Mouse (Mus musculus) spleen, adult 2 months (tissue): ENCODE results near the gene Hist1h2bh. TPM values are rescaled to one million over a fixed set of nuclear protein-coding genes. Genes with fewer than 3 reads are reported as not detected.
"Not testable (repeated sequence)": the region's sequence is repeated elsewhere in the genome, so short reads cannot be mapped to it uniquely, and the experiment has no call there.

Experiments used
- DNase-seq, 2 experiments: peaks; one replicate each; pipeline versions ENCODE4 v3.0.0 to v3.0.0-alpha.2; 2012 to 2021; ENCODE audit warnings: low spot score in 2 of 2, low read depth in 1 of 2
- H3K27ac ChIP-seq: fragments of 200-500 bp; 2 replicates; pipeline ENCODE4 v1.5.1; 2012; ENCODE audit warnings: low read length, inconsistent platforms; ENCODE audit not compliant: insufficient read depth
- H3K27me3 ChIP-seq: fragments of 200-500 bp; 2 replicates; pipeline ENCODE4 v1.6.1; 2012; ENCODE audit warnings: mild to moderate bottlenecking, moderate library complexity, low read length, inconsistent platforms; ENCODE audit not compliant: control insufficient read depth, insufficient read depth
- H3K36me3 ChIP-seq: fragments of 200-500 bp; 2 replicates; pipeline ENCODE4 v1.6.1; 2012; ENCODE audit warnings: mild to moderate bottlenecking, low read length, inconsistent platforms; ENCODE audit not compliant: control insufficient read depth, insufficient read depth
- H3K4me1 ChIP-seq: fragments of 200-500 bp; 2 replicates; pipeline ENCODE4 v1.6.1; 2011; ENCODE audit warnings: inconsistent platforms; ENCODE audit not compliant: control insufficient read depth, insufficient read depth, insufficient read length
- H3K4me3 ChIP-seq: fragments of 200-500 bp; 2 replicates; pipeline ENCODE4 v1.5.1; 2011; ENCODE audit warnings: mild to moderate bottlenecking, inconsistent platforms; ENCODE audit not compliant: insufficient read depth, insufficient read length; ENCODE audit errors: extremely low read depth
- CTCF ChIP-seq: fragments of 200-500 bp; IDR thresholded peaks from 2 replicates; pipeline ENCODE4 v1.5.1; 2011; ENCODE audit warnings: mild to moderate bottlenecking, inconsistent platforms; ENCODE audit not compliant: insufficient read depth, insufficient read length, insufficient replicate concordance; ENCODE audit errors: extremely low read depth
- POLR2A ChIP-seq: fragments of 200-500 bp; IDR thresholded peaks from 2 replicates; pipeline ENCODE4 v1.6.1; 2011; ENCODE audit warnings: low read depth, low read length, inconsistent platforms
- WGBS: fragments of 180-500 bp; shearing (Covaris S2); methylation state at CpG from one replicate; pipeline ENCODE4 v1.1.7; 2018; 5-methylcytosine and 5-hydroxymethylcytosine counted together
- polyA plus RNA-seq: library from polyadenylated mRNA; depleted of rRNA; stranded (reverse); fragments of >200 nt; gene quantifications from 2 replicates; pipeline ENCODE4 v1.2.3, GENCODE M21; 2012

Hist1h2bh gene
- polyA plus RNA-seq, 1 experiment, result 4.9 TPM

DNA sequence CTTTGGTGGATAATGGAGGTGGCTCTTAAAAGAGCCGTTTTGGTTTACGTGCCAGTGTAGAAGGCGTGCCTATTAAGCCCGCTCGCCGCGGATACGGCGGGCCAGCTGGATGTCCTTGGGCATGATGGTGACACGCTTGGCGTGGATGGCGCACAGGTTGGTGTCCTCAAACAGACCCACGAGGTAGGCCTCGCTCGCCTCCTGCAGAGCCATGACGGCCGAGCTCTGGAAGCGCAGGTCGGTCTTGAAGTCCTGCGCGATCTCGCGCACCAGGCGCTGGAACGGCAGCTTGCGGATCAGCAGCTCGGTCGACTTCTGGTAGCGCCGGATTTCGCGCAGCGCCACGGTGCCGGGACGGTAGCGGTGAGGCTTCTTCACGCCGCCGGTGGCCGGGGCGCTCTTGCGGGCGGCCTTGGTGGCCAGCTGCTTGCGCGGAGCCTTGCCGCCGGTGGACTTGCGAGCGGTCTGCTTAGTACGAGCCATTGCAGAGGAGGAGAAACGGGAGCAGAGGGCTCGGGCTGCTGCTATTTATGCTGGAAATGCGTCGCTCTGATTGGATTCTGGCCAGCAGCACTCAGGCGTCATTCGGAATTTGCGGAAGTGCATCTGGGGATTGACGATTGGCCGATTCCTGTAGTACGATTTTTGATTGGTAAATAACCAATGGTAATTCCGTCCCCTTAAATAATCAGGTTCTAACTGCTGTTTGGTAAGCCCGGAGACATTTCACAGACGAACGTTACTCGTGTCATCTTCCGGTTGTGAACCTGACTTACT is 18.9 kb upstream of the Hist1h2bh start, which contains the start of gene Hist1h3e:
Gene Hist1h3e (minus strand): TSS at position 487 of the 777 bp plus-strand sequence.
- peak within 1 kb of the TSS; percentile 88 for H3K27ac ChIP-seq
- H3K27me3 ChIP-seq, H3K36me3 ChIP-seq, H3K4me1 ChIP-seq: not testable (repeated sequence)
- peak; percentile 94 for TF ChIP-seq POLR2A
- WGBS, result under 1% methylated on average over 47 of the region's 67 CpGs
- peak; percentile 89 to 98 for DNase-seq
- H3K4me3 ChIP-seq, result peak within 1 kb of the TSS; percentile 54

DNA sequence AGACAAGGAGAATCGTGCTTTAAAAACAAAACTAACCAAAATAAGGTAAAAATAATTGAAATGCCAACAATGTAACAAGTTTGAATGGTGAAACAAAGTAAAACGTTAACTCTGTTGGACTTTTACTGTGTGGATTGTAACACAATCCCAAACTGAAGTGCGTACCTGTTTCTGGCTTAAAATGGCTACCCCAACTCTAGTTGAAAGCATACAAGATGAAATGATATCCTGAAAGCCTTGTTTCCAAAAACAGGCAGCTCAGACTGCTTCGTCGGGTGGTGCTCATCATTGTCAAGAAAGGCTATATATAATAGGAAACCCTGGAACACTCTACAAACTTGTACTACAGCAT is 18.3 kb upstream of the Hist1h2bh start:
- peak overlapping the region; percentile 54 for H3K4me3 ChIP-seq
- 0% methylated on average over 2 of the region's 5 CpGs for WGBS
- H3K36me3 ChIP-seq, H3K27me3 ChIP-seq, H3K4me1 ChIP-seq, DNase-seq: not testable (repeated sequence)
- peak overlapping the region; percentile 88; the same call in 1 of the 2 replicates for H3K27ac ChIP-seq

DNA sequence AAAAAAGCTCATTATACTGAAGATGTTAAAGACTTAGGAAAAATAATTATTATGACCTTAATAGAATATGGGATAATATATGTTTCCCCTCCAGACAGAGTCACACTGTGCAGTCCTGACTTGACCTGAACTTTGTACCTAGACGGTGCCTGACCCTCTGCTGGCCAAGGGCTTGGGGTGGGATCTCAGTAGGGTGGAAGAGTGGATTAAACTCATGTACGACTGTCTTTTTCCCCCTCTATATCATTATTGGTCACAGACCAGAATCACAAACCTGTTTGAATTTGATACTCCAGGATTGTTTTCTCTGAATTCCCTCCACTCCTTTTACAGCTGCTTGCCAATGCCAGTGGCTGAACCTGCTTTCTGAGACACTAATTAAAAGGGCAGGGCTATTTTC is 17.5 kb upstream of the Hist1h2bh start:
- not testable (repeated sequence) for H3K4me3 ChIP-seq
- 49% methylated on average over 2 of the region's 2 CpGs for WGBS

DNA sequence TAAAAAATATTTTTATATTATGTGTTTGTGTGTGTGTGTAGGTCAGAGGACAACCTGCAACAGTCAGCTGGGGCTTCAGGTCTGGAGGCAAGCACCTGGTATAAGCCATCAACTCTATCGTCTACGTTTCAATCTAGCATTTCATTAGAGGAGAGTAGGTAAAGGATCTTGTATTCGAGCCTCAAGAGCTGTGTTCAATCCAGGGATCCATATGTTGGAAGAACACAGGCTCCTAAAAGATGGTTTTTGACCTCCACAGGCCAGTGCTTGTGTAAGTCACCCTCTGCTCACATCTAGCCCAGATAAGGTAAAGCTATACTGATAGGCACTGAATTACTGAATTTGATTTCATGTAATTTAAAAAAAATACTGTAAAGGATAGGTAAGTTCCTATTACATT is 13.7 kb upstream of the Hist1h2bh start:
- Histone ChIP-seq H3K27ac (no peak overlapping the region), H3K27me3 (no peaks in the 10 kb centered on the region), H3K4me3 (no peak overlapping the region), H3K36me3 (no peaks in the 10 kb centered on the region), H3K4me1 (no peaks in the 10 kb centered on the region; the same call in none of the 2 replicates)
- 76% methylated on average over 3 of the region's 3 CpGs for WGBS
- no peak for TF ChIP-seq CTCF
- DNase-seq, result no peak

More for the DNA sequence above, 17.5 kb upstream of the Hist1h2bh start:
- not testable (repeated sequence) for H3K4me1 ChIP-seq, H3K27me3 ChIP-seq, H3K36me3 ChIP-seq, DNase-seq, H3K27ac ChIP-seq

DNA sequence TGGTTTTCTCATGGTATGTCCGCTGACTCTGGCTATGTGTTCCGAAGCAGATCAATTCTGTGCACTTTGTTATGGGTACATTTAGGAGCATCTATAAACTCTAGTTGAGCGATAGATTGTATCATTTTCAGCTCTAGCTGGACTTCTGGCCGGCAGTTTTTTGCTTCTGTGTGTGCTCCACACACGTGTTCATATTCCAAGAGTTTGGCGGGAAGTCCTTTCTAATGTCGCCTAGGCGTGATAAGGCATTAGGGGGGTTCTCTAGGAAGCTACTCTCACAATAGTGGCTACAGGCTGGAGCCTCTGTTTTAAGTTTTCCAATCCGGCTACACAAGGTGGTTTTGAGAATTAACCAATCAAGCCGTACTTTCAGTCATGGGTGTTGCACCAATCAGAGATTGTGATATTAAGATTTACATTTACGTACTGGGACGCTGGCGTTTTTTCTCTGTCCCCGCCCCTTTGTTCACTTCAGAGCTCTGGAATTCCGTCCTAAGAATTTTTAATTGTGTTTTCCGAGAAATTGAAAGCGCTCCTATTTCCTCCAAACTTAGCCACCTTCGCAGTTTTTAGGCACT is 12.7 kb upstream of the Hist1h2bh start:
- DNase-seq, result peak; percentile 51 to 79
- Histone ChIP-seq H3K36me3 (no peaks in the 10 kb centered on the region), H3K27me3 (no peaks in the 10 kb centered on the region), H3K4me3 (peak overlapping the region; percentile 62), H3K4me1 (no peaks in the 10 kb centered on the region; the same call in none of the 2 replicates), H3K27ac (peak overlapping the region; percentile 95)
- TF ChIP-seq POLR2A (peak; percentile 50), CTCF (no peak)
- under 1% methylated on average over 18 of the region's 18 CpGs for WGBS

DNA sequence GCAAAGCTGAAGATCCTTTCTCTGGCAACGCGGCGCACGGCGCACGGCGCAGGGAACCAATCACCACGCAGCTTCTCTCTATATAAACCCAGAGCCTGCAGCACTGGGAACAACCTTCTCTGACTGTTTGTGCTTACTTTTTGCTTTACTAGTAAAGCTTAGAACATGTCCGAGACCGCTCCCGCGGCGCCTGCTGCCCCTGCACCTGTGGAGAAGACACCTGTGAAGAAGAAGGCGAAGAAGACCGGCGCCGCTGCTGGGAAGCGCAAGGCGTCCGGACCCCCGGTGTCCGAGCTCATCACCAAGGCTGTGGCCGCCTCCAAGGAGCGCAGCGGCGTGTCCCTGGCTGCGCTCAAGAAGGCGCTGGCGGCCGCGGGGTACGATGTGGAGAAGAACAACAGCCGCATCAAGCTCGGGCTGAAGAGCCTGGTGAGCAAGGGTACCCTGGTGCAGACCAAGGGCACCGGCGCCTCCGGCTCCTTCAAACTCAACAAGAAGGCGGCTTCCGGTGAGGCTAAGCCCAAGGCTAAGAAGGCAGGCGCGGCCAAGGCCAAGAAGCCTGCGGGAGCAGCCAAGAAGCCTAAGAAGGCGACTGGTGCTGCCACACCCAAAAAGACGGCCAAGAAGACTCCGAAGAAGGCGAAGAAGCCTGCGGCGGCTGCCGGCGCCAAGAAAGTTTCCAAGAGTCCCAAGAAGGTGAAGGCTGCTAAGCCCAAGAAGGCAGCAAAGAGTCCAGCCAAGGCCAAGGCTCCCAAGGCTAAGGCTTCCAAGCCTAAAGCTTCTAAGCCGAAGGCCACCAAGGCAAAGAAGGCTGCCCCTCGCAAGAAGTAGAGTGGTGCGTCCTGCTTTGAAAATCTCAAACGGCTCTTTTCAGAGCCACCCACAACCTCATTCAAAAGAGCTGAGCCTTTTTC is 12.0 kb upstream of the Hist1h2bh start:
- DNase-seq, result peak in 1 of 2 experiments; percentile 75

More for the DNA sequence above, 12.0 kb upstream of the Hist1h2bh start:
- WGBS, result under 1% methylated on average over 54 of the region's 54 CpGs
- H3K27me3 ChIP-seq, result no peaks in the 10 kb centered on the region
- peaks cover 4% of the 10 kb centered on the region for H3K4me1 ChIP-seq
- peak overlapping the region; percentile 62 for H3K4me3 ChIP-seq
- H3K27ac ChIP-seq, result peak overlapping the region; percentile 95
- H3K36me3 ChIP-seq, result no peaks in the 10 kb centered on the region
- peak; percentile 95 for TF ChIP-seq POLR2A
- no peak for TF ChIP-seq CTCF
